Mouse (Mus musculus) cerebellum, adult 2 months (tissue): ENCODE data around the gene Acsf3. TPM values are rescaled to one million over a fixed set of nuclear protein-coding genes. Genes with fewer than 3 reads are reported as not detected.

Experiments
- DNase-seq, 2 experiments: peaks; one replicate each; pipeline ENCODE4 v3.0.0; 2021
- H3K27ac ChIP-seq: fragments of 200-500 bp; 2 replicates; pipeline ENCODE4 v1.5.1; 2012; ENCODE audit warnings: low read length, control low read depth, inconsistent platforms; ENCODE audit not compliant: insufficient read depth
- H3K27me3 ChIP-seq: fragments of 200-500 bp; 2 replicates; pipeline ENCODE4 v1.6.1; 2012; ENCODE audit warnings: inconsistent platforms, mild to moderate bottlenecking, low read length, moderate library complexity; ENCODE audit not compliant: control insufficient read depth, insufficient read depth
- H3K4me1 ChIP-seq: fragments of 200-500 bp; 2 replicates; pipeline ENCODE4 v1.6.1; 2011; ENCODE audit warnings: low read length; ENCODE audit not compliant: control insufficient read depth, insufficient read depth
- H3K4me3 ChIP-seq: fragments of 200-500 bp; replicated peaks from 2 replicates; pipeline ENCODE3; 2011; ENCODE audit warnings: mild to moderate bottlenecking, low read depth, low read length, control low read depth; ENCODE audit not compliant: insufficient read depth
- CTCF ChIP-seq: fragments of 200-500 bp; IDR thresholded peaks from 2 replicates; pipeline ENCODE4 v1.5.1; 2011; ENCODE audit warnings: low read depth, mild to moderate bottlenecking, control low read depth, low read length, moderate library complexity, borderline replicate concordance; ENCODE audit not compliant: insufficient read depth
- POLR2A ChIP-seq: fragments of 200-500 bp; IDR thresholded peaks from 2 replicates; pipeline ENCODE4 v1.6.1; 2011; ENCODE audit warnings: low read length, control low read depth, borderline replicate concordance; ENCODE audit not compliant: insufficient read depth
- WGBS: fragments of 180-500 bp; shearing (Covaris S2); methylation state at CpG from one replicate; pipeline ENCODE4 v1.1.7; 2018; 5-methylcytosine and 5-hydroxymethylcytosine counted together
- polyA plus RNA-seq: library from polyadenylated mRNA; depleted of rRNA; stranded (reverse); fragments of >200 nt; gene quantifications from 2 replicates; pipeline ENCODE4 v1.2.3, GENCODE M21; 2012

Acsf3 gene
- polyA plus RNA-seq, 1 experiment = 33.0 TPM

- no peak for TF ChIP-seq CTCF
- no peak for TF ChIP-seq POLR2A
- WGBS = 50% methylated on average over 4 of the region's 4 CpGs
- H3K4me1 ChIP-seq = peaks cover 52% of the 10 kb centered on the region
These were observed 38.2 kb upstream of the Acsf3 start for GRCm38 (mm10) chr8:122737071-122737470.

GRCm38 (mm10) chr8:122737886-122738285 is 37.4 kb upstream of the Acsf3 start:
- Histone ChIP-seq H3K4me1 (peaks cover 56% of the 10 kb centered on the region), H3K27ac (no peak overlapping the region), H3K4me3 (no peak overlapping the region), H3K27me3 (no peaks in the 10 kb centered on the region)
- TF ChIP-seq POLR2A (no peak), CTCF (no peak)
- 85% methylated on average over 6 of the region's 6 CpGs for WGBS
- DNase-seq = no peak

More at GRCm38 (mm10) chr8:122737071-122737470, 38.2 kb upstream of the Acsf3 start:
- H3K27ac ChIP-seq = no peak overlapping the region
- no peak overlapping the region for H3K4me3 ChIP-seq
- H3K27me3 ChIP-seq = no peaks in the 10 kb centered on the region
- DNase-seq = no peak

GRCm38 (mm10) chr8:122739102-122739725 is 36.1 kb upstream of the Acsf3 start:
- TF ChIP-seq POLR2A (no peak), CTCF (no peak)
- no peak overlapping the region for H3K27ac ChIP-seq
- no peaks in the 10 kb centered on the region for H3K27me3 ChIP-seq
- H3K4me3 ChIP-seq = no peak overlapping the region
- peaks cover 63% of the 10 kb centered on the region for H3K4me1 ChIP-seq
- DNase-seq = peak; percentile 76 to 77
- WGBS = 16% methylated on average over 11 of the region's 11 CpGs

GRCm38 (mm10) chr8:122742471-122742870 is 32.8 kb upstream of the Acsf3 start:
- WGBS = 39% methylated on average over 19 of the region's 19 CpGs
- Histone ChIP-seq H3K27ac (no peak overlapping the region), H3K4me1 (peaks cover 69% of the 10 kb centered on the region), H3K4me3 (no peak overlapping the region), H3K27me3 (no peaks in the 10 kb centered on the region)
- no peak for DNase-seq
- TF ChIP-seq POLR2A = no peak
- no peak for TF ChIP-seq CTCF

- Histone ChIP-seq H3K4me1 (peaks cover 70% of the 10 kb centered on the region), H3K27me3 (no peaks in the 10 kb centered on the region), H3K27ac (no peak overlapping the region), H3K4me3 (no peak overlapping the region)
- TF ChIP-seq CTCF (no peak), POLR2A (no peak)
- peak; percentile 60 to 61 for DNase-seq
- WGBS = 25% methylated on average over 17 of the region's 17 CpGs
These were observed 30.1 kb upstream of the Acsf3 start for GRCm38 (mm10) chr8:122745022-122745749.

GRCm38 (mm10) chr8:122745750-122746275 is 29.5 kb upstream of the Acsf3 start:
- WGBS = 45% methylated on average over 16 of the region's 16 CpGs
- Histone ChIP-seq H3K27me3 (no peaks in the 10 kb centered on the region), H3K4me3 (no peak overlapping the region), H3K27ac (no peak overlapping the region), H3K4me1 (peaks cover 71% of the 10 kb centered on the region)
- no peak for DNase-seq
- no peak for TF ChIP-seq POLR2A
- TF ChIP-seq CTCF = no peak

GRCm38 (mm10) chr8:122746439-122746838 is 28.8 kb upstream of the Acsf3 start:
- no peak overlapping the region for H3K4me3 ChIP-seq
- DNase-seq = no peak
- peaks cover 71% of the 10 kb centered on the region for H3K4me1 ChIP-seq
- WGBS = 33% methylated on average over 7 of the region's 7 CpGs
- no peak overlapping the region for H3K27ac ChIP-seq
- no peaks in the 10 kb centered on the region for H3K27me3 ChIP-seq
- no peak for TF ChIP-seq CTCF

GRCm38 (mm10) chr8:122747825-122748224 is 27.5 kb upstream of the Acsf3 start:
- Histone ChIP-seq H3K4me1 (peaks cover 62% of the 10 kb centered on the region), H3K27ac (no peak overlapping the region), H3K27me3 (no peaks in the 10 kb centered on the region), H3K4me3 (no peak overlapping the region)
- 47% methylated on average over 1 of the region's 1 CpGs for WGBS
- TF ChIP-seq CTCF (no peak), POLR2A (no peak)
- no peak for DNase-seq
